Mouse (Mus musculus) embryonic facial prominence, embryonic 14.5 days (tissue): ENCODE measurements around the gene Babam2. TPM values are rescaled to one million over a fixed set of nuclear protein-coding genes. Genes with fewer than 3 reads are reported as not detected.
"Not testable (repeated sequence)": the region's sequence is repeated elsewhere in the genome, so short reads cannot be mapped to it uniquely, and the experiment has no call there.

ENCODE experiments used
- ATAC-seq: fragments of 200-750 bp; cut with Nextera tagmentation; 2 replicates; pipeline ENCODE4 v1.8.0; 2017; ENCODE audit warnings: low read depth, moderate number of reproducible peaks, moderate TSS enrichment
- DNase-seq: peaks from one replicate; pipeline ENCODE4 v3.0.0-alpha.2; 2015; ENCODE audit warnings: low spot score
- H3K27ac ChIP-seq: fragments of 300-500 bp; sonication (generic); replicated peaks from 2 replicates; pipeline ENCODE4 v1.5.1; 2014; ENCODE audit warnings: low read depth, mild to moderate bottlenecking, low read length, moderate library complexity
- H3K27me3 ChIP-seq: fragments of 300-500 bp; sonication (generic); replicated peaks from 2 replicates; pipeline ENCODE4 v1.6.1; 2014; ENCODE audit warnings: low read length; ENCODE audit not compliant: control insufficient read depth, insufficient read depth
- H3K36me3 ChIP-seq: fragments of 300-500 bp; sonication (generic); 2 replicates; pipeline ENCODE4 v1.6.1; 2014; ENCODE audit warnings: low read length, mixed read lengths; ENCODE audit not compliant: control insufficient read depth, insufficient read depth
- H3K4me1 ChIP-seq: fragments of 300-500 bp; sonication (generic); 2 replicates; pipeline ENCODE4 v1.6.1; 2014; ENCODE audit warnings: antibody characterized with exemption, low read length; ENCODE audit not compliant: control insufficient read depth, insufficient read depth
- H3K4me2 ChIP-seq: fragments of 300-500 bp; sonication (generic); 2 replicates; pipeline ENCODE4 v1.6.1; 2014; ENCODE audit warnings: low read depth, mild to moderate bottlenecking, low read length, moderate library complexity, mixed read lengths
- H3K4me3 ChIP-seq: fragments of 300-500 bp; sonication (generic); 2 replicates; pipeline ENCODE4 v1.5.1; 2014; ENCODE audit warnings: low read depth, mild to moderate bottlenecking, low read length
- H3K9ac ChIP-seq: fragments of 300-500 bp; sonication (generic); 2 replicates; pipeline ENCODE4 v1.6.1; 2014; ENCODE audit warnings: low read depth, mild to moderate bottlenecking, low read length, moderate library complexity, mixed read lengths
- H3K9me3 ChIP-seq: fragments of 300-500 bp; sonication (generic); 2 replicates; pipeline ENCODE4 v1.6.1; 2016; ENCODE audit warnings: low read length; ENCODE audit not compliant: control insufficient read depth
- WGBS: fragments of 180-500 bp; shearing (Covaris S2); extraction: QIAGEN DNeasy Blood & Tissue Kit; methylation state at CpG from one replicate; pipeline ENCODE4 v1.1.7; 2014; 5-methylcytosine and 5-hydroxymethylcytosine counted together
- polyA plus RNA-seq: library from polyadenylated mRNA; unstranded; fragments of >200 nt; fragmentation: Nextera tagmentation; extraction: Ambion mirVana; gene quantifications from 2 replicates; pipeline ENCODE4 v1.2.1, GENCODE M21; 2014

Gene Babam2
- polyA plus RNA-seq, 1 experiment from 2014 or later: 37.6 TPM

DNA sequence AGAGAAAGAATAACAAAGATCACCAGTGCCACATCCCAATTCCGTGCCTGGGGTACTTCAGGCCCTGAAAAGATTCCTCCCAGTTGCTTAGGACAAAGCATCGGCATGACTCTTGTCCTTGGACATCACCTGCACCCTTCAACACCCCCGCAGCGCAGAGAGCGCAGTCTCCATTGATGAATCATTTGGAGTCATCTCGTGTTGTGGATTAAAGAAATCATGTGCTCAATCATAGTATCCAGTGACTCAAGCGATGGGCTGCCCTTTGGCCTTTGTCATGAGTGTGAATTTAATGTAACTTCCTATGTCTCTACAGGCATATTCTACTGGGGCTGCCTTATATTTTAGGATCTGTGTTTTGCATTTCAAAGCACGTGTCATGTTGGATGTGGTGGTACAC lies 265.9 kb downstream of the Babam2 start:
- no peak for ATAC-seq
- WGBS: 86% methylated on average over 8 of the region's 8 CpGs
- DNase-seq: no peak
- Histone ChIP-seq H3K36me3 (no peaks in the 10 kb centered on the region), H3K4me3 (no peak overlapping the region), H3K4me2 (no peak overlapping the region), H3K4me1 (peaks cover 8% of the 10 kb centered on the region), H3K27ac (no peak overlapping the region), H3K9me3 (no peaks in the 10 kb centered on the region), H3K9ac (no peak overlapping the region), H3K27me3 (no peaks in the 10 kb centered on the region)

DNA sequence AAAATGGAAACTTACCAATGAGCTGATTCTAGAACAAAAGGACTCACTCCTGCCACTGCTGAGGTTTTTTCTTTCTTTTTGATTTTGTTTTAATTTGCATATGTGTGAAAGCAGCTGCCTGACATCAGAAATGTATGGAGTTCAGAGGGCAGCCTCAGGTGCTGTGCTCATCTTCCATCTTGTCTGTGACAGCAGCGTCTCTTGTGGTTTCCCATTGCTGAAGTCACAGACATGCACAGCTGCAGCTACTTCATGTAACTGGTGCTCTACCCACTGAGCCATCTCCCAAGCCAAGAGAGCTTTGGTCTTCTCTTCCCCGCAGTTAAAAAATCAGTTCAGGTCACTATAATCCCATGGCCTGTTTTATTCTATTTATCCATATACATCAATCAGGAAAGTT lies 266.4 kb downstream of the Babam2 start:
- Histone ChIP-seq H3K36me3 (no peaks in the 10 kb centered on the region), H3K4me3 (no peak overlapping the region), H3K4me2 (no peak overlapping the region), H3K27ac (no peak overlapping the region), H3K9ac (no peak overlapping the region), H3K4me1 (peaks cover 8% of the 10 kb centered on the region), H3K9me3 (no peaks in the 10 kb centered on the region), H3K27me3 (no peaks in the 10 kb centered on the region)
- 87% methylated on average over 2 of the region's 2 CpGs for WGBS
- no peak for DNase-seq
- ATAC-seq: no peak

DNA sequence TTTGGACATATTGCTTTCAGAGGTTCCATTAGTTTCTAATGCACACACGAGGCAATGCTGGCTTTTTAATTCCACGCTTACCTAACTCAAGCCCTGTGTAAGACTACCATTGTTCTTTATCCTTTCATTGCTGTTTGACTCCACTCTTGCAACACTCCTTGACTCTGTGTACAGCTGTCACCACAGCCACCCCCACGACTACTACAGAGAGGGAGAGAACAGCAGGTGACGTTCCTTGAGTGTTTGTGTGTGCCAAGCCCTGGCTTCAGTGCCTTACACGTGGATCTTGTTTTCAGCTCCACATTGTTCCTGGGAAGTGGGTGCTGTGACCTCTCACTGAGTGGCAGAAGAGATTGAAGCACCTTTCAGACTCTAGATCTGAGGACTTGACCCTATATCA lies 269.3 kb downstream of the Babam2 start:
- DNase-seq (peak; percentile 22), ATAC-seq (no peak)
- H3K4me3 ChIP-seq: no peak overlapping the region
- no peaks in the 10 kb centered on the region for H3K27me3 ChIP-seq
- no peaks in the 10 kb centered on the region for H3K9me3 ChIP-seq
- no peak overlapping the region for H3K4me2 ChIP-seq
- H3K9ac ChIP-seq: no peak overlapping the region
- peaks cover 8% of the 10 kb centered on the region for H3K4me1 ChIP-seq
- H3K36me3 ChIP-seq: no peaks in the 10 kb centered on the region
- WGBS: 73% methylated on average over 5 of the region's 5 CpGs
- H3K27ac ChIP-seq: no peak overlapping the region

DNA sequence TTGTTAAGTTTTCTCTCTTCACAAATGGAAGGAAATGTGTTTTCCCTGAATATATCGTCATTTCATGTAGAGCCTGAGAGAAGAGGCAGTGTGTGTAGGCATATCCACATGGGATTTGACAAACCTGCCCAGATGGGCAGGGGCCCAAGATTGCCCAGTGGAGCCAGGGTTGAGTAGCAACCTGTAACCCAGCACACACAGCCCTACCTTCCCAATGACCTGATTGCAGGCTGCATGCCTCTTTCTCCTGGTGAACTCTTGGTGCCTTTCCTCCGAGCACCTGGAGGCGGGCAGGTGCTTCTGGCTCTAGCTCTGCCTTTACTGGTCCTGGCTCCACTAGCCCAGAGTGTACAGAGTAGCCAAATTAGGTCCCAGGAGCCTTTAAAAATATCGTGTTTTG lies 270.0 kb downstream of the Babam2 start:
- DNase-seq: no peak
- H3K27ac ChIP-seq: no peak overlapping the region

DNA sequence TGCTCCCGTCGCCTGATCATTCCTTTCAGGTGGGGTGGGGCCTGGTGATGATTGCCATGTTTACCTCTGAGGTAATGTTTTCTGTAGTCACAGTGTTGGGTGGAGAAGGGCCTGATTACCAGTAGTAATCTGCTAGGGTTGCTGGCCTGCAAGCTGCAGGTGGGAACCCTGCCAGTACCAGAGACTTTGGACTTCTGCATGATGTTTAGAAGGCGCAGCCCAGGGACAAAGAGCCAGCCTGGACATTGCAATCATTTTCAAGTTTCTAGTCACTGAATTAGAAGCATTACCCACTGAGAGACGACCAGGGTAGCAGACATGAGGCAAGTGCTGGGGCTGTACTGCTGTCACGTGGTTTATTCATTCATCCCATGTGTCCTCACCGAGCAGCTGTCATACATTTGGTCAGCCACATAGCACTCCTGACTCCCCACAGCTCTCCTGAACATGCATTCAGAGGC lies 270.6 kb downstream of the Babam2 start:
- H3K4me3 ChIP-seq: no peak overlapping the region
- H3K36me3 ChIP-seq: no peaks in the 10 kb centered on the region
- no peak overlapping the region for H3K4me2 ChIP-seq
- no peaks in the 10 kb centered on the region for H3K9me3 ChIP-seq
- H3K27me3 ChIP-seq: no peaks in the 10 kb centered on the region
- DNase-seq (peak; percentile 63), ATAC-seq (peak; percentile 84; the same call in 1 of the 2 replicates)
- H3K4me1 ChIP-seq: peaks cover 8% of the 10 kb centered on the region
- H3K27ac ChIP-seq: no peak overlapping the region
- no peak overlapping the region for H3K9ac ChIP-seq
- 62% methylated on average over 6 of the region's 6 CpGs for WGBS

More for the DNA sequence above, 270.0 kb downstream of the Babam2 start:
- 77% methylated on average over 4 of the region's 4 CpGs for WGBS
- no peak overlapping the region for H3K9ac ChIP-seq
- H3K4me3 ChIP-seq: no peak overlapping the region
- H3K9me3 ChIP-seq: no peaks in the 10 kb centered on the region
- ATAC-seq: no peak
- no peaks in the 10 kb centered on the region for H3K27me3 ChIP-seq
- H3K36me3 ChIP-seq: no peaks in the 10 kb centered on the region
- no peak overlapping the region for H3K4me2 ChIP-seq
- H3K4me1 ChIP-seq: peaks cover 8% of the 10 kb centered on the region

DNA sequence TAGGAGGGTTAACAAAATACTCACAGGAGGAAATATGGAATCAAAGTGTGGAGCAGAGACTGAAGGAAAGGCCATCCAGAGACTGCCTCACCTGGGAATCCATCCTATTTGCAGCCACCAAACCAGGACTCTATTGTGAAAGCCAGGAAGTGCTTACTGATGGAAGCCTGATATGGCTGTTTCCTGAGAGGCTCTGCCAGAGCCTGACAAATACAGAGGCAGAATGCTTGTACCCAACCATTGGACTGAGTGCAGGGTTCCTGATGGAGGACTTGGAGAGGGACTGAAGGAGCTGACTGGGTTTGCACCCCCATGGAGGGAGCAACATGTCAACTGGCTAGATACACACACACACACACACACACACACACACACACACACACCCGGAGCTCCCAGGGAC lies 274.9 kb downstream of the Babam2 start:
- H3K4me2 ChIP-seq, H3K9me3 ChIP-seq, H3K27ac ChIP-seq, H3K4me3 ChIP-seq, H3K27me3 ChIP-seq, H3K9ac ChIP-seq, H3K4me1 ChIP-seq, DNase-seq, ATAC-seq, H3K36me3 ChIP-seq: not testable (repeated sequence)
- no CpG with 5 or more reads among the region's 1 CpGs for WGBS

DNA sequence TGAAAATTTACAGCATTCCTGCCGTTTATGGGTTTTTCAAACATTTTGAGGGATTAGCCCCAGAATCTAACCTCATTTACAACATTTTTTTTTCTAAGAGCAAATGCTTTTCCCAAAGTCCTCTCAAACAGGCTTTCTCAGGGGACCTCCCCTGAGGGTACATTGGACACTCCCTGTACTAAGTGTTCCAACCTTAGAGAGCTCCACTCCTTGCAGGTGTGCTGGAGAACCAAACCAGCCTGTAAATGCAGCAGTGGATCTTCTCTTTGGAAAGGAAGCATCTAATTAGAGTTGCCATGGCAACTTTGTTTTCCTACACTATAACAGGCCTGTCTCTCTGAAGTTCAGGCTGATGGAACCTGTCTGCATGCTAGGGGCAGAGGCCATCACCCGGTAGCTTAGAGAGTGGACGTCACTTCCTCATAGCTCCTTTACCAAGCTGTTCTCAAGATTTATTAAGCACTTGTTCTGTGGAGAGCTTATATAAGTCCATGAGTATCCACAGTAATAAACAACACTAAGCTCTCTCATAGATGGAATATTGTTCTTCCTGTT lies 277.2 kb downstream of the Babam2 start:
- Histone ChIP-seq H3K36me3 (no peaks in the 10 kb centered on the region), H3K27ac (no peak overlapping the region), H3K4me3 (no peak overlapping the region), H3K4me1 (no peaks in the 10 kb centered on the region), H3K9me3 (no peaks in the 10 kb centered on the region), H3K9ac (no peak overlapping the region), H3K27me3 (no peaks in the 10 kb centered on the region), H3K4me2 (no peak overlapping the region)
- 47% methylated on average over 3 of the region's 3 CpGs for WGBS
- ATAC-seq: peak; percentile 22; the same call in 1 of the 2 replicates
- DNase-seq: no peak

DNA sequence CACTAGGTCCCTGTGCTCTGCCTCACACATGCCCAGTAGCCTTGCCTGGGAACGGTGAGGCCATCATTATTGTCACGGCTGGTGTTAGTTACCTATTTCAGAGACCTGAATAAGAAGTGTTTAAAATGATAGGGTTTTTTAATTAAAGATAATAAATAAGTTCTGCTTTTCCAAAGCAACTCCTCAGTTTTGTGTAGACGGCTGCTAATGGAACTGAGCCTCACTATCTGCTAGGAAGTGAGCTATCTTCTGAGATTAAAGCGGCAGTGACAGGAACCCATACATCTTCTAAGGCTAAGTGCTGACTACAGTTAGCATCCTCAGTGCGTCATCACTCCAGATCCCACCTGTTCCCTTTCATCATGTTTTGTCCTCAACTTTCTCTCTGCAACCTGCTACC lies 284.6 kb downstream of the Babam2 start:
- ATAC-seq (no peak), DNase-seq (no peak)
- no peak overlapping the region for H3K4me2 ChIP-seq
- H3K27me3 ChIP-seq: no peaks in the 10 kb centered on the region
- H3K9ac ChIP-seq: no peak overlapping the region
- H3K9me3 ChIP-seq: no peaks in the 10 kb centered on the region
- 85% methylated on average over 5 of the region's 5 CpGs for WGBS
- peaks cover 12% of the 10 kb centered on the region; the same call in 1 of the 2 replicates for H3K4me1 ChIP-seq
- no peak overlapping the region for H3K27ac ChIP-seq
- H3K4me3 ChIP-seq: no peak overlapping the region
- H3K36me3 ChIP-seq: no peaks in the 10 kb centered on the region

DNA sequence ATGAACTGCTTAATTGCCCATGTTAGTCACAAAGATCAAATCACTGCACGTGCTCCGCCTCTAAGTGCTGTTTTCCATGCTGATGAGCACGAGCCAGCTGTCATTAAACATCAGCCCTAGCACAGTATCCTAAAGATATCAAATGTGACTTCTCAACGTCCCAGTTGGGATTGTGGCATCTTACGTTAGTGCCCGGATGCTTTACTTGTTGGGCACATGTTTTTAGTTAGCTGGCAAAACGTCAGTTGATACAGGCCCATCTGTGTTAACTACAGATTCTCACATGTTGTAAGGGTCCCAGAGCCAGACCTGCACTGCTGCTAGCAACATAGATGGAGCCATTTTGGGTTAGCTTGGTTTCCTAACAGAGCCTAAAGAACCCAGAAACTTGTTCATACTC lies 285.7 kb downstream of the Babam2 start:
- Histone ChIP-seq H3K9ac (no peak overlapping the region), H3K9me3 (no peaks in the 10 kb centered on the region), H3K36me3 (no peaks in the 10 kb centered on the region), H3K4me2 (no peak overlapping the region), H3K4me1 (peaks cover 12% of the 10 kb centered on the region; the same call in 1 of the 2 replicates), H3K27ac (no peak overlapping the region), H3K4me3 (no peak overlapping the region), H3K27me3 (no peaks in the 10 kb centered on the region)
- DNase-seq: peak; percentile 51
- ATAC-seq: no peak
- 36% methylated on average over 7 of the region's 7 CpGs for WGBS
